Mouse (Mus musculus) liver, embryonic 14.5 days (tissue): ENCODE results near the gene Olfr1427.

Source experiments
- CTCF ChIP-seq: IDR thresholded peaks from 2 replicates; pipeline ENCODE4 v1.5.1; 2016; ENCODE audit warnings: antibody characterized with exemption, low read depth, control low read depth
- EP300 ChIP-seq: IDR thresholded peaks from 2 replicates; pipeline ENCODE4 v1.6.1; 2016; ENCODE audit warnings: antibody characterized with exemption, low read depth

DNA sequence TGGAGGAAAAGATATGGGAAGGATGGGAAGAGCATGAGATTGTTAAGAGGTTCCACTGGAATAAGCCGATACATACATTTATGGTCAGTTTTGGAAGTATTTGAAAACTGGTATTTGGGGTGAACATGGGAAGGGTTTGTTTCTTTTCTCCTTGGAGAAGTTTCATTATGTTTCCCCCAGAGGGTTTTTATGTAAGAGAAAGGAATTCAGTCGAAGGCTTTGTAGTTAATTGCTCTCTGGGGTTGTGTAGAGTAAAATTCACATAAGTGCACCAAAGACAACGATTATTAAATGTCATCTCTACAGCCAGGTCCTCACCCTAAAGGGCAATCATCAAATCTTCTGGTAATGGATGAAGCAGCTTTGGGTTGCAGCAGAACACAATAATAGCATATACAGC, 20.0 kb upstream of the Olfr1427 start, which contains the start of gene Olfr76:
- TF ChIP-seq CTCF (no peak), EP300 (no peak)
